Mouse (Mus musculus): Measurements from ENCODE around the gene Thy1.

DNA sequence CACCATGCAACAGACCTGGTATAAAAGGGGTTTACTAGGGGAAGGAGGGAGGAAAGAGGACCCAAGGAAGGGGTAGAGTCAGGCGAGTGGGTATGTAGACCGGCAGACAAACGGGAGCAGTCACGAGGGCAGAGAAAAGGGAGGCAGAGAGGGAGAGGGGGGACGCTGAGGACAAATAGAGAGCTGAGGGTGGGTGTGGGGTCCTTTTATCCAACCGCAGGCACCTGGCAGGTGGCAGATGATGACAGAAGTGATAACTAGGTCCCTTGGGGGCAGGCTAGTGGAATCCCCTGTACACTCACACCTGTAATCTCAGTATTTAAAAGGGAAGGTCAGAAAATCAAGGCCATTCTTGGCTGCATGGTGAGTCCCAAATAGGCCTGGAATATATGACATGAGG lies 31.0 kb upstream of the Thy1 start:
- TF ChIP-seq POLR2A (IDR thresholded peaks at IDR 0.05; ENCODE audit: insufficient read depth, low read depth, low read length) (no peak), CTCF (IDR thresholded peaks at IDR 0.05; ENCODE audit: insufficient read depth, low read depth, low read length) (no peak)

Measured in olfactory bulb, adult 2 months (tissue).